Mouse (Mus musculus) embryonic facial prominence, embryonic 10.5 days (tissue): ENCODE results near the gene Actrt2. TPM values are rescaled to one million over a fixed set of nuclear protein-coding genes. Genes with fewer than 3 reads are reported as not detected.
A peak's percentile ranks its signal among the peaks of the same experiment; 100 is the strongest.

Experiments used
- DNase-seq: peaks from one replicate; pipeline ENCODE4 v3.0.0-alpha.2; 2017; ENCODE audit warnings: low spot score
- H3K27ac ChIP-seq: fragments of 300-500 bp; sonication (generic); replicated peaks from 2 replicates; pipeline ENCODE4 v1.5.1; 2016; ENCODE audit warnings: mild to moderate bottlenecking
- H3K27me3 ChIP-seq: fragments of 300-500 bp; sonication (generic); replicated peaks from 2 replicates; pipeline ENCODE4 v1.6.1; 2016; ENCODE audit warnings: low read depth, mild to moderate bottlenecking; ENCODE audit not compliant: poor library complexity, severe bottlenecking
- H3K36me3 ChIP-seq: fragments of 300-500 bp; sonication (generic); replicated peaks from 2 replicates; pipeline ENCODE4 v1.6.1; 2016; ENCODE audit warnings: mild to moderate bottlenecking, moderate library complexity
- H3K4me1 ChIP-seq: fragments of 300-500 bp; sonication (generic); 2 replicates; pipeline ENCODE4 v1.6.1; 2016
- H3K4me3 ChIP-seq: fragments of 300-500 bp; sonication (generic); 2 replicates; pipeline ENCODE4 v1.5.1; 2016; ENCODE audit warnings: mild to moderate bottlenecking, moderate library complexity
- H3K9me3 ChIP-seq: fragments of 300-500 bp; sonication (generic); 2 replicates; pipeline ENCODE4 v1.6.1; 2016; ENCODE audit warnings: mild to moderate bottlenecking
- WGBS: fragments of 180-500 bp; shearing (Covaris S2); methylation state at CpG from one replicate; pipeline ENCODE4 v1.1.7; 2016; 5-methylcytosine and 5-hydroxymethylcytosine counted together
- polyA plus RNA-seq: library from polyadenylated mRNA; unstranded; fragments of >200 nt; fragmentation: Nextera tagmentation; extraction: Ambion mirVana; gene quantifications from 2 replicates; pipeline ENCODE4 v1.2.1, GENCODE M21; 2016

Actrt2 gene
- not detected in 2 replicates for polyA plus RNA-seq

DNA sequence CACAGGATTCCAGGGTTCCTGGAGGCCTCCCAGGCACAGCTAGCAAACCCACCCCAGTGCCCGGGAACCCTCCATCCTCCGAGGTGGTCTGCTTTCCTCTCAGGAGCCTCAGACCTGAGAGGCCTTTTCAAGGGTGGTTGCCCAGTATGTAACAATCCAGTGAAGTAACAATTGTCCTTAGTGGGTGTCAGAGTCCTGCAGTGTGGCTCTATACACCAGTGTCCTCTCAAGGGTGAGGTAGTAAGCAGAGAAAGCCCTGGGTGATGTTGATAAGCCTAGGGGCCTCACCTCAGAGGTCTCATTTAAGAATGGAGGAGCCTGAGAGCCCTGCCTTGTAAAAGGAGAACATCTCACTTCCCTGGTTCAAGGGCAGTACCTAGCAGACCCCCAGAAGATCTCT, at the start of gene Actrt2:
Gene Actrt2, minus strand, starts transcription at position 101 of the 400 bp plus-strand sequence.
- no peaks in the 10 kb centered on the region for H3K9me3 ChIP-seq
- WGBS = 94% methylated on average over 2 of the region's 2 CpGs
- no peaks in the 10 kb centered on the region for H3K36me3 ChIP-seq
- peaks cover 67% of the 10 kb centered on the region for H3K27me3 ChIP-seq
- H3K4me1 ChIP-seq = peaks cover 35% of the 10 kb centered on the region
- no peak within 1 kb of the TSS; the same call in 1 of the 2 replicates for H3K27ac ChIP-seq
- DNase-seq = no peak
- H3K4me3 ChIP-seq = no peak within 1 kb of the TSS

GRCm38 (mm10) chr4:154709391-154710107, 41.9 kb upstream of the Actrt2 start:
- H3K9me3 ChIP-seq = no peaks in the 10 kb centered on the region
- peak overlapping the region; percentile 68 for H3K27ac ChIP-seq
- no peaks in the 10 kb centered on the region for H3K36me3 ChIP-seq
- 53% methylated on average over 21 of the region's 21 CpGs for WGBS
- no peak overlapping the region for H3K4me3 ChIP-seq
- H3K4me1 ChIP-seq = peaks cover 43% of the 10 kb centered on the region
- peak; percentile 62 for DNase-seq
- H3K27me3 ChIP-seq = peaks cover 22% of the 10 kb centered on the region

- Histone ChIP-seq H3K4me3 (no peak overlapping the region), H3K27ac (peak overlapping the region; percentile 68), H3K4me1 (peaks cover 46% of the 10 kb centered on the region), H3K36me3 (no peaks in the 10 kb centered on the region), H3K9me3 (no peaks in the 10 kb centered on the region), H3K27me3 (peaks cover 22% of the 10 kb centered on the region)
- DNase-seq = no peak
- 68% methylated on average over 2 of the region's 2 CpGs for WGBS
Measured at GRCm38 (mm10) chr4:154708811-154709210, 41.1 kb upstream of the Actrt2 start.

DNA sequence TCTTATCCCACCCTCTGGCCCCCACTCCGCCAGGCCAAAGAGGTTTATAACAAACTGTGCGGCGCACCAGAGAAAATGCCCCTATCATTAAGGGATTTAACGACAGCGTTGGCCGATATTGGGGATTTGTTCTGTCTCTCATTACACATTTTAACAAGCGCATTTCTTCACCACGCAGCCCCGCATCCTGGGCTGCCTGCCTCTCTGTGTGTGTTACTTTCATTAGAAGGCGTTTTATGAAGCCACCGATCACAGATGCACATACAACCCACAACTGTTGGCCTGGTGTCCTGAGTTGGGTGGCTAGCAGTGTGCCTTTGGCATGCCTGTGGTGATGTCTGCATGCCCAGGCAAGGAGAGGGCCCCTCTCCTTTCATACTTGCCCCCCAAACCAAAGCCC, 40.6 kb upstream of the Actrt2 start:
- Histone ChIP-seq H3K4me1 (peaks cover 52% of the 10 kb centered on the region), H3K9me3 (no peaks in the 10 kb centered on the region), H3K27ac (peak overlapping the region; percentile 68; the same call in 1 of the 2 replicates), H3K27me3 (peaks cover 18% of the 10 kb centered on the region), H3K4me3 (no peak overlapping the region), H3K36me3 (no peaks in the 10 kb centered on the region)
- WGBS = 83% methylated on average over 11 of the region's 11 CpGs
- DNase-seq = no peak

GRCm38 (mm10) chr4:154707521-154707920, 39.9 kb upstream of the Actrt2 start:
- no peak for DNase-seq
- no peak overlapping the region for H3K27ac ChIP-seq
- WGBS = 89% methylated on average over 4 of the region's 4 CpGs

DNA sequence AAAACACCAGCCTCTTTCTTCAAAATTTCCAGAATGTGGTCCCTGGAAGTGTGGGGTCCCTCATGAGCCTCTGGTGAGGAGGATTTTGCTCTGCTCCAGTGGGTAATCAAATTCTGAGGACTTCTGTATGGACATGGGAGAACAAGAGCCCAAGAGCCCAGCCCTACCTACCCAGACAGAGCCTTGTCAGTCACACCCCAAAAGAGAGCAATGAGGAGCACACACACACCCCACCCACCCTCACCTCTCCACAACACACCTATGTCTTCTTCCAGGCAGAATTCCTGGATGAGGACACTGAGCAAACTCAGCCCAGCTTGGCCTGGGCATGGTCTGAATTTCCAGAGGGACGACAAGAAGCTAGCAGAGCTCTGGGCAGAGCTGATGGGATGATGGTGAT, 38.8 kb upstream of the Actrt2 start:
- Histone ChIP-seq H3K4me3 (no peak overlapping the region), H3K27ac (no peak overlapping the region), H3K9me3 (no peaks in the 10 kb centered on the region), H3K4me1 (peaks cover 51% of the 10 kb centered on the region), H3K27me3 (peaks cover 25% of the 10 kb centered on the region), H3K36me3 (no peaks in the 10 kb centered on the region)
- 76% methylated on average over 1 of the region's 1 CpGs for WGBS
- no peak for DNase-seq

More at GRCm38 (mm10) chr4:154707521-154707920, 39.9 kb upstream of the Actrt2 start:
- Histone ChIP-seq H3K4me1 (peaks cover 52% of the 10 kb centered on the region), H3K27me3 (peaks cover 18% of the 10 kb centered on the region), H3K4me3 (no peak overlapping the region), H3K36me3 (no peaks in the 10 kb centered on the region), H3K9me3 (no peaks in the 10 kb centered on the region)

GRCm38 (mm10) chr4:154705681-154706080, 38.0 kb upstream of the Actrt2 start:
- H3K27ac ChIP-seq = no peak overlapping the region
- WGBS = 76% methylated on average over 4 of the region's 4 CpGs
- no peaks in the 10 kb centered on the region for H3K36me3 ChIP-seq
- no peak overlapping the region for H3K4me3 ChIP-seq
- H3K9me3 ChIP-seq = no peaks in the 10 kb centered on the region
- H3K4me1 ChIP-seq = peaks cover 44% of the 10 kb centered on the region
- H3K27me3 ChIP-seq = peaks cover 25% of the 10 kb centered on the region
- no peak for DNase-seq

DNA sequence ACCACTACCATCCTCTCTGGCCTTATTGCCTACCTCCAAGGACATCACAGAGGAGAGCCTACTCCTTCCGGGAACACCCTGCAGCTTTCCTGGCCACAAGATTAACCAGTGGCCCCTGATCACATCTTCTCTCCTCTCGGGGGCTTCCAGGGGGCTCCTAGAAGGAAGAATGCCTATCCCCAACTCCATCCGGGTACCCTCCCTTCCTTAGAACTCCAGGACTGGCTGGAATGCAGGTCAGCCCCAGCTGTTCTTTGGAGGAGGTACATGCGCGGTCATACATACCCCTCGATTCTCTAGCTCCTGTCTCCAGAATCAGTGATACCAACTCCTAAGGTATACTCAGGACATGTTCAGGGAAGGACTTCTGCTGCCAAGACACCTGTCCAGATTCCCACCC, 37.4 kb upstream of the Actrt2 start:
- Histone ChIP-seq H3K27me3 (peaks cover 25% of the 10 kb centered on the region), H3K9me3 (no peaks in the 10 kb centered on the region), H3K4me3 (no peak overlapping the region), H3K36me3 (no peaks in the 10 kb centered on the region), H3K27ac (no peak overlapping the region), H3K4me1 (peaks cover 39% of the 10 kb centered on the region)
- 92% methylated on average over 6 of the region's 6 CpGs for WGBS
- DNase-seq = no peak

GRCm38 (mm10) chr4:154704591-154704990, 36.9 kb upstream of the Actrt2 start:
- H3K4me1 ChIP-seq = peaks cover 34% of the 10 kb centered on the region
- H3K9me3 ChIP-seq = no peaks in the 10 kb centered on the region
- H3K27ac ChIP-seq = no peak overlapping the region
- 90% methylated on average over 7 of the region's 7 CpGs for WGBS
- peaks cover 25% of the 10 kb centered on the region for H3K27me3 ChIP-seq
- DNase-seq = no peak
- H3K4me3 ChIP-seq = no peak overlapping the region
- no peaks in the 10 kb centered on the region for H3K36me3 ChIP-seq

GRCm38 (mm10) chr4:154703426-154704070, 35.9 kb upstream of the Actrt2 start:
- H3K27ac ChIP-seq = no peak overlapping the region
- DNase-seq = no peak

GRCm38 (mm10) chr4:154702931-154703330, 35.3 kb upstream of the Actrt2 start:
- H3K4me3 ChIP-seq = no peak overlapping the region
- no peaks in the 10 kb centered on the region for H3K36me3 ChIP-seq
- H3K27ac ChIP-seq = no peak overlapping the region
- H3K9me3 ChIP-seq = no peaks in the 10 kb centered on the region
- 85% methylated on average over 7 of the region's 7 CpGs for WGBS
- H3K27me3 ChIP-seq = peaks cover 33% of the 10 kb centered on the region
- H3K4me1 ChIP-seq = peaks cover 24% of the 10 kb centered on the region
- no peak for DNase-seq

More at GRCm38 (mm10) chr4:154703426-154704070, 35.9 kb upstream of the Actrt2 start:
- H3K4me3 ChIP-seq = no peak overlapping the region
- no peaks in the 10 kb centered on the region for H3K36me3 ChIP-seq
- WGBS = 77% methylated on average over 7 of the region's 7 CpGs
- H3K9me3 ChIP-seq = no peaks in the 10 kb centered on the region
- H3K27me3 ChIP-seq = peaks cover 27% of the 10 kb centered on the region
- peaks cover 24% of the 10 kb centered on the region for H3K4me1 ChIP-seq

- no peak for DNase-seq
- Histone ChIP-seq H3K27me3 (peaks cover 34% of the 10 kb centered on the region), H3K4me3 (no peak overlapping the region), H3K27ac (peak overlapping the region; percentile 19; the same call in 1 of the 2 replicates), H3K36me3 (no peaks in the 10 kb centered on the region), H3K4me1 (peaks cover 29% of the 10 kb centered on the region), H3K9me3 (no peaks in the 10 kb centered on the region)
- WGBS = 76% methylated on average over 6 of the region's 6 CpGs
Measured at GRCm38 (mm10) chr4:154702186-154702585, 34.5 kb upstream of the Actrt2 start.

DNA sequence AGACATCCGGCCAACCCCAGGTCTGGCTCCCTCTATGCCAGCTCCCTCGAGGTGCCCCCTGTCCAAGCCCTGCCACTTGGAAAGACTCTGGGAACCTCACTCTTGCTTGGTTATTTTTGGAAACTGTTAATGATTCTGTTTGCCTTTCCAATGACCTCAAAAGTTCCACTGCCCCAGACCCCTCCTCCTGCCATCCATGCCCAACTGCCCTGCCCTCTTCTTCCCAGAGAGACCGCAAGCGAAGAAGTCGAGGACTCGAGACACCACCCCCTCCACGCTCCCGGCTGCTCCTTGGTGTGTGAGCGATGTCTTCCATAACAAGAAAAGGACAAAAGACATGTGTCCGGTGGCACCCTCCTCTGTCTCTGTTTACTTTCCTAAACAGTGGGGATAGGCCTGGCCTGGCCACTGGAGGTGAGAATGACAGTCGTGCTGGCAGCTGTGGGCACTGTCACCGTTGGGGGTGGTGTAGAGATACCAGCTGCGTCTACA, 33.3 kb upstream of the Actrt2 start:
- Histone ChIP-seq H3K36me3 (no peaks in the 10 kb centered on the region), H3K9me3 (no peaks in the 10 kb centered on the region), H3K27me3 (peaks cover 27% of the 10 kb centered on the region), H3K4me3 (no peak overlapping the region), H3K27ac (no peak overlapping the region), H3K4me1 (peaks cover 41% of the 10 kb centered on the region)
- DNase-seq = no peak
- WGBS = 91% methylated on average over 13 of the region's 13 CpGs
